Mouse (Mus musculus): ENCODE results near the gene Gm6793.

Gene Gm6793

GRCm38 (mm10) chr8:111984511-111984910, 30.3 kb downstream of the Gm6793 start:
- DNase-seq (ENCODE audit: low spot score) = no peak

- DNase-seq (ENCODE audit: low spot score) = no peak
These were observed 32.7 kb downstream of the Gm6793 start for GRCm38 (mm10) chr8:111982116-111982515.

- DNase-seq (ENCODE audit: low spot score) = no peak
These were observed 36.7 kb downstream of the Gm6793 start for GRCm38 (mm10) chr8:111978147-111978546.

- DNase-seq (ENCODE audit: low spot score) = no peak
These were observed 38.5 kb downstream of the Gm6793 start for GRCm38 (mm10) chr8:111976326-111976725.

GRCm38 (mm10) chr8:111975706-111976105, 39.1 kb downstream of the Gm6793 start:
- DNase-seq (ENCODE audit: low spot score) = no peak

GRCm38 (mm10) chr8:111974138-111974537, 40.7 kb downstream of the Gm6793 start:
- DNase-seq (ENCODE audit: low spot score) = no peak

GRCm38 (mm10) chr8:111968991-111969390, 45.8 kb downstream of the Gm6793 start:
- DNase-seq (ENCODE audit: low spot score) = no peak

DNA sequence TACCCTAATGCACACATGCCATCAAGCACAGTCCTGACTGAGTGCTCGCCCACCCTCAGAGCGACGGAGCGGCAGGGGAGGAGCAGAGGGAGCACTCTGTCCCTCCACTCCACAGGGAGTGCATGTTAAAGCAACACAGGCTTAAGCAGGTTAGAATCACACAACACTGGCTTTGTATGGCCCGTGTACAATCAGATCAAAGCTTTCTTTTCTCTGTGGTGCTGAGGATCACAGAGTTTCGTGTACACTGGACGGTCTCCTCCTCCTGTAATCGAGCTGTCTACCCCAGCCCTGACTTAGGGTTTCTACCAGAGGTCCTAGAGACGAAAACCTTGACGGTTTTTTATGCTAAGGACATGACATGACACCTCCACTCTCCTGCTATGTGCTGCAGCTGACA, 46.3 kb downstream of the Gm6793 start:
- no peak for DNase-seq (ENCODE audit: low spot score)

- no peak for DNase-seq (ENCODE audit: low spot score)
These were observed 47.5 kb downstream of the Gm6793 start for GRCm38 (mm10) chr8:111967246-111967870.

DNA sequence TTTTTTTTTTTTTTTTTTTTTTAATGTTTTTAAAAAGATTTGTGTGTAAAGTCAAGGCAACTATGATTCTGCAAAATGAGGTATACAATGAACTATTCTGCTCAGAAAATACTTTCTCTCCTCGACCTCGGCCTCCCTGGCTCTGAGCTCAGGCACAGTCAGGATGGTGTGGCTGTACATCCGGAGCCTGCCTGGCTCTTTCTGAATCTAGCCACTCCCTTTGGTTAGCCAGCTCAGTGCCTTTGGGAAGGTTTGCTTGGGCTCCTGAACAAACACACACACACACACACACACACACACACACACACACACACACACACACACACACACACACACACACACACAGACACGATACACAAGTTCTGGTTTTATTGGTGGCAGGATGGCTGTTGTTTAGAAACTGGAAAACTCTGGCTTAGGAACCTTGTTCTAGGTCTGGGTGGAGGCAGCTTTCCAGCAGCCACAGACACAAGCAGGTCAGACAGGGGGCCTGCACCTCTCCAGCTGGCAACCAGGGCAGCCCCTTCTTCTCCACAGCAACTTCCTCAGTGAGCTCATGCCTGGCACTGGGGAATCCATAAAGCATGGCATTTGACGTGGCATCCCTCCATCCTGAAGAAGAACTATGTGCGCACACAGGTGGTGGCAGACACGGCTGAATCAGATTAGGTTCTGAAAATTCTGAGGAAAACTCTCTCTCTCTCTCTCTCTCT, 49.8 kb downstream of the Gm6793 start:
- DNase-seq (ENCODE audit: low spot score) = no peak

DNA sequence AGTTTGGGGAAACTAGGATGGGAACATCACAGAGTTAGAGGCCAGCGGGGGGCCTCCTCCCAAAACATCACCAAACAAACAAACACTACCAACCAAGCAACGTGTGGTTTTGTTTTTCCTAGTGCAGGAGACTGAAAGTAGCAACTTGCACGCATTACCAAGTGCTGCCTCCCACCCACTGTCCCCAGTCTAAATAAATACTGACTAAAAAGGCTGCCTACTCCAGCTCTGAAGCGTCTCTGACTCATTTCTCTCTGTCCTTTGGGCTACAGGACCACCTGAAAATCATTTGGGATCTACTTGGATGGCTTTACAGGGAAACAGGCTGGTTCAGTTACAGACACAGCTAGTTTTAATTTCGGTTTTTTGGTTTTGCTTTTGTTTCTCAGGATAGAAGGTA, 50.5 kb downstream of the Gm6793 start:
- DNase-seq (ENCODE audit: low spot score) = no peak

DNA sequence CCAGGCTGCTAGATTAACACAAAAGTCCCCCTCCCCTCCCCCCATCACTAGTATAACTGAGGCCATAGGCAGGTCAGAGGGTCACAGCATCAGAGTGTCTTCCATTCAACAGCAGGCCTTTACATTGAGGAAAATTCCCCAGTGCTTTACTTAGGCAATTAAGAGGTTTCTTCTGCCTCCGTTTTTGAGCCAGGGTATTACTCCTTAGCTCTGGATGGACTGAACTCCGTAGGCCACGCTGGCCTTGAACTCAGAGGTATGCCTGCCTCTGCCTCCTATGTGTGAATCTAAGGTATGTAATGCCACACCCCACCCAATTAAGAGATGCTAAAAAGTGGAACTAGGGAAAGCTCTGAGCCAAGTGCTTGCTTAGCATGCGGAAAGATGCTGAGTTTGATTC, 51.3 kb downstream of the Gm6793 start:
- no peak for DNase-seq (ENCODE audit: low spot score)

Data from retina, embryonic 14.5 days (tissue).